Mouse (Mus musculus): Measurements from ENCODE around the gene Sox5. TPM values are rescaled to one million over a fixed set of nuclear protein-coding genes. Genes with fewer than 3 reads are reported as not detected.

Gene Sox5
- polyA plus RNA-seq, 1 experiment, result 0.81 TPM

- H3K27me3 ChIP-seq (ENCODE audit: control insufficient read depth, insufficient read depth, low read length), result peaks cover 3% of the 10 kb centered on the region; the same call in 1 of the 2 replicates
- DNase-seq, result no peak
- no peak for TF ChIP-seq POLR2A (IDR thresholded peaks at IDR 0.05; ENCODE audit: control insufficient read depth, extremely low read depth, insufficient read depth, low read length, poor library complexity)
- TF ChIP-seq CTCF (IDR thresholded peaks at IDR 0.05; ENCODE audit: borderline replicate concordance, control insufficient read depth, extremely low read depth, insufficient read depth, low read length, poor library complexity), result no peak
- H3K4me1 ChIP-seq (replicated peaks; ENCODE audit: control insufficient read depth, insufficient read depth, low read length), result peaks cover 7% of the 10 kb centered on the region; the same call in 1 of the 2 replicates
- H3K27ac ChIP-seq (ENCODE audit: control insufficient read depth, insufficient read depth, low read length), result no peak overlapping the region
- H3K36me3 ChIP-seq (ENCODE audit: control insufficient read depth, insufficient read depth, low read length), result no peaks in the 10 kb centered on the region
- WGBS, result 96% methylated on average over 7 of the region's 7 CpGs
- no peak overlapping the region for H3K4me3 ChIP-seq (ENCODE audit: control insufficient read depth, insufficient read depth, low read length)
These were observed 4.3 kb downstream of the Sox5 start for GRCm38 (mm10) chr6:144777356-144778035.

- no peaks in the 10 kb centered on the region for H3K27me3 ChIP-seq (ENCODE audit: control insufficient read depth, insufficient read depth, low read length)
- H3K4me3 ChIP-seq (ENCODE audit: control insufficient read depth, insufficient read depth, low read length), result no peak overlapping the region
- no peak overlapping the region for H3K27ac ChIP-seq (ENCODE audit: control insufficient read depth, insufficient read depth, low read length)
- WGBS, result 98% methylated on average over 6 of the region's 6 CpGs
- no peaks in the 10 kb centered on the region for H3K36me3 ChIP-seq (ENCODE audit: control insufficient read depth, insufficient read depth, low read length)
- no peaks in the 10 kb centered on the region for H3K4me1 ChIP-seq (replicated peaks; ENCODE audit: control insufficient read depth, insufficient read depth, low read length)
- TF ChIP-seq CTCF (IDR thresholded peaks at IDR 0.05; ENCODE audit: borderline replicate concordance, control insufficient read depth, extremely low read depth, insufficient read depth, low read length, poor library complexity) (no peak), POLR2A (IDR thresholded peaks at IDR 0.05; ENCODE audit: control insufficient read depth, extremely low read depth, insufficient read depth, low read length, poor library complexity) (no peak)
- no peak for DNase-seq
These were observed 8.0 kb downstream of the Sox5 start for GRCm38 (mm10) chr6:144773736-144774135.

- Histone ChIP-seq H3K27ac (ENCODE audit: control insufficient read depth, insufficient read depth, low read length) (no peak overlapping the region), H3K36me3 (ENCODE audit: control insufficient read depth, insufficient read depth, low read length) (no peaks in the 10 kb centered on the region), H3K4me1 (replicated peaks; ENCODE audit: control insufficient read depth, insufficient read depth, low read length) (no peaks in the 10 kb centered on the region), H3K4me3 (ENCODE audit: control insufficient read depth, insufficient read depth, low read length) (no peak overlapping the region), H3K27me3 (ENCODE audit: control insufficient read depth, insufficient read depth, low read length) (no peaks in the 10 kb centered on the region)
- WGBS, result 88% methylated on average over 2 of the region's 2 CpGs
- DNase-seq, result no peak
- TF ChIP-seq POLR2A (IDR thresholded peaks at IDR 0.05; ENCODE audit: control insufficient read depth, extremely low read depth, insufficient read depth, low read length, poor library complexity) (no peak), CTCF (IDR thresholded peaks at IDR 0.05; ENCODE audit: borderline replicate concordance, control insufficient read depth, extremely low read depth, insufficient read depth, low read length, poor library complexity) (no peak)
These were observed 8.8 kb downstream of the Sox5 start for GRCm38 (mm10) chr6:144772985-144773384.

GRCm38 (mm10) chr6:144772175-144772918 lies 9.4 kb downstream of the Sox5 start:
- TF ChIP-seq POLR2A (IDR thresholded peaks at IDR 0.05; ENCODE audit: control insufficient read depth, extremely low read depth, insufficient read depth, low read length, poor library complexity) (no peak), CTCF (IDR thresholded peaks at IDR 0.05; ENCODE audit: borderline replicate concordance, control insufficient read depth, extremely low read depth, insufficient read depth, low read length, poor library complexity) (no peak)
- Histone ChIP-seq H3K36me3 (ENCODE audit: control insufficient read depth, insufficient read depth, low read length) (no peaks in the 10 kb centered on the region), H3K27ac (ENCODE audit: control insufficient read depth, insufficient read depth, low read length) (no peak overlapping the region), H3K4me1 (replicated peaks; ENCODE audit: control insufficient read depth, insufficient read depth, low read length) (no peaks in the 10 kb centered on the region), H3K4me3 (ENCODE audit: control insufficient read depth, insufficient read depth, low read length) (no peak overlapping the region), H3K27me3 (ENCODE audit: control insufficient read depth, insufficient read depth, low read length) (no peaks in the 10 kb centered on the region)
- 85% methylated on average over 15 of the region's 15 CpGs for WGBS
- no peak for DNase-seq

GRCm38 (mm10) chr6:144769060-144769459 lies 12.7 kb downstream of the Sox5 start:
- WGBS, result 33% methylated on average over 2 of the region's 2 CpGs
- Histone ChIP-seq H3K27ac (ENCODE audit: control insufficient read depth, insufficient read depth, low read length) (no peak overlapping the region), H3K4me1 (replicated peaks; ENCODE audit: control insufficient read depth, insufficient read depth, low read length) (no peaks in the 10 kb centered on the region), H3K36me3 (ENCODE audit: control insufficient read depth, insufficient read depth, low read length) (no peaks in the 10 kb centered on the region), H3K4me3 (ENCODE audit: control insufficient read depth, insufficient read depth, low read length) (no peak overlapping the region), H3K27me3 (ENCODE audit: control insufficient read depth, insufficient read depth, low read length) (no peaks in the 10 kb centered on the region)
- TF ChIP-seq POLR2A (IDR thresholded peaks at IDR 0.05; ENCODE audit: control insufficient read depth, extremely low read depth, insufficient read depth, low read length, poor library complexity), result no peak
- no peak for TF ChIP-seq CTCF (IDR thresholded peaks at IDR 0.05; ENCODE audit: borderline replicate concordance, control insufficient read depth, extremely low read depth, insufficient read depth, low read length, poor library complexity)
- no peak for DNase-seq

GRCm38 (mm10) chr6:144761902-144762301 lies 19.9 kb downstream of the Sox5 start:
- no peaks in the 10 kb centered on the region for H3K27me3 ChIP-seq (ENCODE audit: control insufficient read depth, insufficient read depth, low read length)
- TF ChIP-seq CTCF (IDR thresholded peaks at IDR 0.05; ENCODE audit: borderline replicate concordance, control insufficient read depth, extremely low read depth, insufficient read depth, low read length, poor library complexity) (no peak), POLR2A (IDR thresholded peaks at IDR 0.05; ENCODE audit: control insufficient read depth, extremely low read depth, insufficient read depth, low read length, poor library complexity) (no peak)
- 98% methylated on average over 12 of the region's 12 CpGs for WGBS
- no peak overlapping the region for H3K27ac ChIP-seq (ENCODE audit: control insufficient read depth, insufficient read depth, low read length)
- no peak overlapping the region for H3K4me3 ChIP-seq (ENCODE audit: control insufficient read depth, insufficient read depth, low read length)
- no peaks in the 10 kb centered on the region for H3K4me1 ChIP-seq (replicated peaks; ENCODE audit: control insufficient read depth, insufficient read depth, low read length)
- no peaks in the 10 kb centered on the region for H3K36me3 ChIP-seq (ENCODE audit: control insufficient read depth, insufficient read depth, low read length)
- no peak for DNase-seq
